Mouse (Mus musculus) adrenal gland, postnatal 25 days (tissue): ENCODE measurements around the gene Gigyf2. TPM values are rescaled to one million over a fixed set of nuclear protein-coding genes. Genes with fewer than 3 reads are reported as not detected.

ENCODE experiments used
- DNase-seq: peaks from one replicate; pipeline ENCODE4 v3.0.0; 2021; ENCODE audit warnings: mixed read lengths
- total RNA-seq: library from RNA; stranded (reverse); gene quantifications from 2 replicates; pipeline ENCODE4 v1.2.3, GENCODE M21; 2021

Gene Gigyf2
- total RNA-seq, 1 experiment from 2014 or later, result 94.6 TPM

DNA sequence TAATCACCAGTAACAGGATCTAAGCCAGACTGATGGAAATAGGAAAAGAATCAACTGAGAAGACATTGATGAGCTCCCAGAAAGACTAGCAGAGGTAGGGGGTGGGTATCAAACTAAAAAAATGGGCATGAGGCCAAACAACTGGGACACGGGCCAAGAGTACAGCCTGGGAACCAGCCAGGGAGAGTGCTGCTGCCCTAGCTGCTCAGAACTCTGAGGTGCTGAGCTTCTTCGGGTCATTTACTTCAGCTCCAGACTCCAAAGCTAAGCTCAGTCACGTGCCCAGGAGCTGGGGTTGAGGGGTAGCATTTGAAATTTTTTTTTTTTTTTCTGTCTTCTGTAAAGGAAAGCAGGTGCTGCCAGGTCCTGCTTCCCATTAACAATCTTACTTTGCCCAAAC lies 10.1 kb upstream of the Gigyf2 start:
- peak; percentile 78 for DNase-seq

DNA sequence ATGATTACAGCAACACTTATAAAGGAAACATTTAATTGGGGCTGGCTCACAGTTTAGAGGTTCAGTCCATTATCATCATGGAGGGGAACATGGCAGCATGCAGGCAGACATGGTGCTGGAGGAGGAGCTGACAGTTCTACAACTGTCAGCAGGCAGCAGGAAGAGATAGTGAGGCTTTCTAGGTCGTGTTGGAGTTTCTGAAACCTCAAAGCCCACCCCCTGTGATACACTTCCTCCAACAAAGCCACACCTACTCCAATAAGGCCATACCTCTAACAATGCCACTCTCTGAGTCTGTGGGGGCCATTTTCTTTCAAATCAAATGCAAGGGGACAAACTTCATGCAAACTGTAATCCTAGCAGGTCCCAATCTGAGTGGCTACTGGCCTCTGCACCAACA lies 5.7 kb upstream of the Gigyf2 start:
- no peak for DNase-seq

DNA sequence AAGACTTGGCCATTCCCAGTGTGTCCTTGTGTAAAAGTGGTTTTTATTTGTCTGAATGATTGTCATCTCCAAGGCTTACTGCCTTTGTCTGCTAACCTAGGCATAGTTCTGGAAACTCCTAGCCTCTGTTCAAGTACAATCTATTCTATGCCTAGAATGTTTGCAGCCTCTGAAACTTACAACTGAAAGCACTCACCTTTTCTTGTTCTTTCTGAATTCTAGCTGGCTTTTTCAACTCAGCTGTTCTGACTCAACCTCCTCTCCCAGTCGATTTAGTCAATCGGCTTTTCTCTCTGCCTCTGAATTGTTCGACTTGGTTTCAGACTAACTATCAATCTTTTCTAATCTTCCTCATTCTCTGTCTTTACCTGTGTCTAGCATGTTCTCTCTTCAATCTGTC lies 4.0 kb upstream of the Gigyf2 start:
- no peak for DNase-seq

DNA sequence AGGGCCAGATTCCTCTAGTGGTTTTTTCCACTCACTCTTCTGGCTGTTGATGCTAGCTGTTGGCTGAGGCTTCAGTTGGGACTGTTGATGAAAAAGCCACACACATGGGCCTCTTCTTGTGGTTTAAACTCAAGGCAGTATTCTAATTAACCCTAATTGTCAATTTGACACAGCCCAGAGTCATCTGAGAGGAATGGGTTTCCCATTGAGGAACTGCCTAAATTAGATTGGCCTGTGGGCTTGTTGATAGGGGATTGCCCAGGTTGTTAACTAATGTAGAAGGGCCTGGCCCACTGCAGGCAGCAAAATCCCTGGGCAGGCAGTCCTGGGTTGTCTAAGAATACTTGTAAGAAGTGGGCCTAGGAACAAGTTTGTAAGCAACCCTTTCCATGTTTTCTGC lies 2.1 kb upstream of the Gigyf2 start:
- DNase-seq, result no peak

DNA sequence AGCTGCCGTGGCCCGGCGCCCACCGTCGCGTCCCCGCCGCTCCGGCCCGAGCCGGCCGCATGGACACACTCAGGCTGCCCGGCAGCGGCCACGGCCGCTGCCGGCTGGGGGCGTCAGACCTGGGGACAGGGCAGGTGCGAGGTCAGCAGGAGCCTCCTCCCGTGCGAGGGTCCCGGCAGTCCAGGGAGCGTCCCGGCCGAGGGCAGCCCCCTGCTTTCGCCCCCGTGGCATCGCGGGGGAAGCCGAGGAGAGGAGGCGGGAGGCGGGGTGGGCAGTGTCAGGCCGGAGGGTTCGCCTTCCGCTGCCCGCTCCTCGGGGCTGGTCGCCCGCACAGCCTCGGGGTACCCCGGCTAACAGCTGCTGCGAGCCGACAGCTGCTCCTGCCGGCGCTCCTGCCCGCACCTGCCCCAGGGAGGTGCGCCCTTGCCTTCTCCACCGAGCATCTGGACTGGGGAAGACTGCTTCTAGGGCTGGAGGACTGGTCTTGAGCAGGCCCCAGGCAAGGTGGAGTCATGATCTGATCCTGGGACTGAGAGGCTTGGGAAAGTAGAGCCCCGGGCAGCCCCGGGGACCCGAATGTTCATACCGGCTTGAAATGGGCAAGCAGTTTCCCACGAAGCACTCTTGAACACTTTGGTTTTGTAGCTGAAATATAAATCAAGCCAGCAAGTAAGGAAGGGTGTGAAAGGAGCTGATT lies 515 bp downstream of the Gigyf2 start:
- peak; percentile 54 for DNase-seq

DNA sequence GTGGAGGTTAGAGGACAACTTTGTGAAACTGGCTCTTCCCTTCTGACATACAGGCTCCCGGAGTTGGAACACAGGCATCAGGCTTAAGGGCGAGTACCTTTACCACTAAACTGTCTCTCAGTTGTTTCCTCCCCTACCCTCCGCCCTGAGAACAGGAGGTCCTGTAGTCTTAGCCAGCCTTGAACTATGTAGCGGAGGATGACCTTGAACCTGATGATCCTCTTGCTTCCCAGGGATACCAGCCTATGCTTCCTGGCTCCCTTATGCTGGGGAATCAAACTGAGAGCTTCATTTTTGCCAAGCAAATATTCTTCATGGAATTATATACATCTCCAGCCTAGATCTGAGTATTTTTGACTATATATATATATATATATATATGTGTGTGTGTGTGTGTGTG lies 5.0 kb downstream of the Gigyf2 start:
- no peak for DNase-seq

DNA sequence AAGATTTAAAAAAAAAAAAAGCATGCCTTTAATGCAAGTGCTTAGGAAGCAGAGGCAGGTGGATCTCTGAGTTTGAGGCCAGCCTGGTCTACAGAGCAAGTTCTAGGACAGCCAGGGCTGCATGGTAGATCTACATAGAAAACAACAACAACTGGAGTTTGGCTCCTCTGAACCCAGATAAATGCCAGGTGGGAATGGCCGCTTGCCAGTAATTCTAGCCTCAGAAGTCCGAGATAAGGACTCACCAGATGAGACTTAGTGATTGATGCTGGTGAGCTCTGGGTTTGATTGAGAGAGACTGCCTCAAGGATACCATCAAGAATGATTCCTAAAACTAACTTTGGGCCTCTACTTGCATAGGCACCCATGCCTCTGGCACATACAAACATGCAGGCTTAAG lies 23.8 kb downstream of the Gigyf2 start:
- DNase-seq, result peak; percentile 7

DNA sequence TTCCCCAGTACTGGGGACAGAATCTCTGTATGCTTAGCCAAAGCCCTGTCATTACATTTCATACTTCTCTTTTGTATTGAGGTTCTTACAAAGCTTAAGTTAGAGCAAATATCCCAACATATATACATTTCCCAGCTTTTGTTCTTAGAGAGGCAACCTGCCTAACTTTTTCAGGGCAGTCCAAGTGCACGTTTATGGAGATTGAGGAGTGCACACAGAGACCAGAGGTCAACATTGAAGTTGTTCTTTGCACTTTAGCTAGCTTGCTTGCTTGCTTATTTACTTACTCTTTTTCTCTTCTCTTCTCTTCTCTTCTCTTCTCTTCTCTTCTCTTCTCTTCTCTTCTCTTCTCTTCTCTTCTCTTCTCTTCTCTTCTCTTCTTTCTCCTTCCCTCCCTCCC lies 33.5 kb downstream of the Gigyf2 start:
- no peak for DNase-seq

DNA sequence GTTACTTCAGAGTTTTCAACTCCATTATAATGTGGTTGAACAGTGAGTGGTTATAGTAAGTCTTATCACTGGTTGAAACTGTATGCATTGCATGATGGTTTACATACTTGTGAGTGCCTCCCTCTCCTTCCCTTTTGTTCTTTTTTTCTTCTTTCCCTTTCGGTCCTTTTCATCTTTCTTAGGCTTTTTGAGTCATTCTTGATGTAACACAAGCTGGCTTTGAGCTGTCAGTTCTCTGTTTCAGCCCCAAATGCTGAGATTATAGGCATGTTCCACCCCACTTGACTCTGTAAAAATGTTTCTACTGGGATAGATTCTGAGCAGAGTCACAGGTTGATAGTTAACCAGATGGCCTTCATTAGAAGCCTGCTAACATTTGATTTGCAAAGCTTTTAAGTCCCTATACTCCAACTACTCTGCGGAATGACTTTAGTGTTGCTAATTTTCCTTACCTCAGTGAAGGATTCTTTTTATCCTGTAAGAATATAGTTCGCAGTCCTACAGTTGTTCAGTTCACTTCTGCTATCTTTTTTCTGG lies 51.3 kb downstream of the Gigyf2 start:
- no peak for DNase-seq

DNA sequence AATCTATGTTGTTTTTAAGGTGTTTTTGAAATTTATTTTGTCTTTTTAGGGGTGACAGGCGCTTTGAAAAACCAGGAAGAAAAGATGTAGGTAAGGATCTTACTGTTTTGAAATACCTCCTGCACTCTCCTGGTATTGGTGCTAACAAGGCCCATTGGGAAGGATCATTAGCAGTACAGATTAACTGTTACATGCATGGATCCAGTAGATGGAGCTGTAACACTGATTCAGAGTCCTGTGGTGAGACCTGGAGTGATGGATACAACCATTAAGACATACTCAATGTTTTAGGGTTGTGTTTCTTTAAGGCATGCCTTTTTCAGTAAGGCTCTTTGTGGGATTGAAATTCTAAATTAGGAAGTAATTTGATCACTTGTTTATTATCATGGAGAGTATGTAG lies 53.1 kb downstream of the Gigyf2 start:
- no peak for DNase-seq

DNA sequence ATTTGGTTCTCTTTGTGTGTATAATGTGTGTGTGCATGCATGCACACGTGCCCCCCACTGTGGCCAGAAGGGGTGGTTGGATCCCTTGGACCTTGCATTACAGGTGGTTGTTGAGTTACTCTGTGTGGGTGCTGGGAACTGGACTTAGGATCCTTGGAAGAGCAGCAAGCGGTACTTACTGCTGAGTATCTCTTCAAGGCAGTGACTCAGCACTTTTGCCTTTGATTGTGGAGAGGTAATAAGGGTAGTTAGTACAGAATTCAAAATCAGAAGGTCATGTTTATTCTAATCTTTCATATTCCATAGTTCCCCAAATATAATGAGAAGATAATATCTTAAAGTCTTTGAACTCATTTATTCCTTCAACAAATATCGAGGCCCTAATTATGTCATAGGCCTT lies 54.4 kb downstream of the Gigyf2 start:
- DNase-seq, result no peak

DNA sequence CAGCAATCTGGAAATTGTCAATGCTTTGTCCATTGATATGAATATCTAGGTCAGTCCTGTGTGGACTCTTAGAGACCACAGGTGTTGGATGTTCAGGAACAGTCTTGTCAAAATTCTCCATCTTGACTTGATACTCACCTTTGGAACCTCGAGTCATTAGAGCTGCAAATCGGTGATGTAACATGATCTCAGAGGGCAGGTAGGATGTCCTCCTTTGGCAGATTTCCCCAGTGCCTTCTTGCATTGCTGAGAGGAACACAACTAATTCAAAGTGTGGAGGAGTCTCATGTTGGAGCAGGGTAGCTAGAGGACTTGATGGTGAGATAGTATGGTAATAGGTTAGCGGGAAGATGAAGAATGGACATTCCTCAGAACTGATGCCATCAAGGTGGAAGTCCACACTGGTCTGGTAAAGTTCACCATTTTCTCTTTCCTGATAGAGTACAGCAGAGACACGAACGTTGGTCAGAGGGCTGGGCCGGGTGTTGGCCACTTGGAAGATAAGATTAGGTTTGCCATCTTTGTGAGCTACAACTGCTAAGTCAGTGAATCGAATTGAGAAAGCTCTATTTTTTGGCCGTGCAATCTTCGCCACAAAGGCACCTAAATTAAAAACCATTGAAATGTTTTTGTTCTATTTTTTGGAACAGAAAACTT lies 59.8 kb downstream of the Gigyf2 start:
- DNase-seq, result no peak

DNA sequence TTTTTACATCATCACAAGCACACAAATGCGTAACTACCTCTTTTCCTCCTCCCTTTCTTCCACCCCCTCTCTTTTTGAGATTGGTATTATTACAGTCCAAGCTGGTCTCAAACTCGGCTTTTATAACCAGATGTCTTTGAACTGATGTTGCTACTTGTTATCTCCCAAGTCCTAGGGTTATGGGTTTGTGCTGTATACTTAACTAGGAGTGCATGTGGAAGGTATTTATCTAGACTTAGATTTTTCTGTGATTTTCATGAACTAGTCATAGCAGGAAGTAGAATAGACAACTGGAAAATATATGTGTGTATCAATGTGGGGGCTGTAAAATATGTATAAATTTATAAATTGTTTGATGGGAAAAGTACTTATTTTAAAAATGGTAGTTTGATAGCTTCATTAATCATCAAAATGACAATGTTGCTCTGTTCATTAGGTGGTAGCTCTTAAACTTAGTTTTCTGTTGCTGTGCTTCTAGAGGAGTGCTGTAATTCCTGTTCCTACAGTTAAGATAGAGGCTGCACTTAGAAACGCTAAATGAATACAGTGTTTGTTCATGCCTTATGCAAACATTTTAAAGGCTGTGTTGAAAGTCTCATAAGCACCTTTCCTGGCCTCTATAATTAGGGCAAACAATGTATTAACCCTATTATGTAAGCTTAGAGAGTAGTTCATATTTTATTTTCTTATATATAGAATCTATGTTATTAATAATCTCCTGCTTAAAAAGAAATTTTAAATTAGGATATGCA lies 66.8 kb downstream of the Gigyf2 start:
- DNase-seq, result no peak

DNA sequence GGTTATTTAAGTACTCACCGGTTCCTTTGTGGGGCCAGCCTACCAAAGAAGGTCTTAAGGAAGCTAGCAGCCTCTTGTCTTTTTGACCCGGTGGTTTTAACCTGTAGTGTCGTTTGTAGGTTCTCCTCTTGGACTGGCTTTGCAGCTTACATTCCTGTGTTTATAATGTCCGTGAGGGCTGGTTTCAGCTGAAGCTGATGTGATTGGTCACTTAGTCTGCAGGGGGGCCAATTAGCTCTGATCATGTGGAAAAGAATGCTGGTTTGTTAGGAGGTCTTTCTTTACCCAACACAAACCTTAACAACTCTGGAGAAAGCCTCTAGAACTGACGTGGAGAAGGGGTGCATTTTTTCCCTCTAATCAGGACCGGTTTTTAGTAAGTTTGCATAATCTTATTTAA lies 67.8 kb downstream of the Gigyf2 start, which contains the start of gene Kcnj13:
TSS of gene Kcnj13 (minus strand) at position 136 of the 400 bp plus-strand sequence.
- DNase-seq, result no peak

DNA sequence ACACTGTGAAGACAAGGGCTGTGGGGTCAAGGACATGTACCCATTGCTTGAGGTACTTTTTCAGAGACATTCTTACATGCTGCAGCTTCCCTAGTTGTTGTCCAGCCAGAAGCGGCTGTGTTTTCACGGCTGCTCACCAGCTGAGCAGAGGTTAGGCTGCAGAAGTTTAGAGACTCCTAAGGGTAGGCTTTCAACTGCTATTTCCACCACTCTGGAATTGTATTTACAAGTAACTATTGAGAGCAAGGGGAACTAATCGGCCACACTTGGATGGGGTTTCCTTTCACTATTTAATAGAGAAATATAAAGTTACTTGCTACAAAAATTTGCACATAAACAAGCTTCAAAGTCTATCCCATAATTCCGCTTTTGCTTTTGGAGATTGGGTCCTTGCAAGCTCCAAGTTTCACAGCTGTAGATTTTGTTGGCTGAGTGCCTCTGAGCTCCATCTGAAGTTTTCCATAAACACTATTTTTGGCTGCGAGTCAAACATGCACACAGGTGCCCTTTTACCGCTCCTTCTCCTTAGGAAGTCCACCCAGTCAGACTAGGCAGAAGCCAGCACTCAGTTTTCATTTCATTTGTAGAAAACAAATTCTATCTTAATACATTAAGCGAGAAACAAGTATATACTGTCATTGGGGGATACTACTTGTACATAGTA lies 70.3 kb downstream of the Gigyf2 start:
- no peak for DNase-seq

DNA sequence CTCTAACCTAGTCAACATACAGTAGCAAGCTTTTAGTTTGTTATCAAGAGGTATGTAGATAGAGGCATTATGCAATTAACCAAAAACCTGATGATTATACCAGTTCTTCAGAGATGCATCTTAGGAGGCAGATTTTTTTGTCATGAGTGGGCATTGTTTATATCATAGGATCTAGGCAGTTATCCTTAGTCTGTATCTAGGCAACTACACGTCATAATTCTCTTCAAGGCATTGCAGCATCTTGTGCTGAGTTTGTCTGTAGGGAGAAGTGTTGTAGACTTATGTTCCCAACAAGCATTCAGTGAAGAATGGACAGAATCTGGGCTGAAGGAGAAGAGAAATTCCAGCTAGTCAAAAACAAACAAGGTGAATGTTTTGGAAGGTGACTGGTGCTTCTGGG lies 77.9 kb downstream of the Gigyf2 start:
- no peak for DNase-seq

DNA sequence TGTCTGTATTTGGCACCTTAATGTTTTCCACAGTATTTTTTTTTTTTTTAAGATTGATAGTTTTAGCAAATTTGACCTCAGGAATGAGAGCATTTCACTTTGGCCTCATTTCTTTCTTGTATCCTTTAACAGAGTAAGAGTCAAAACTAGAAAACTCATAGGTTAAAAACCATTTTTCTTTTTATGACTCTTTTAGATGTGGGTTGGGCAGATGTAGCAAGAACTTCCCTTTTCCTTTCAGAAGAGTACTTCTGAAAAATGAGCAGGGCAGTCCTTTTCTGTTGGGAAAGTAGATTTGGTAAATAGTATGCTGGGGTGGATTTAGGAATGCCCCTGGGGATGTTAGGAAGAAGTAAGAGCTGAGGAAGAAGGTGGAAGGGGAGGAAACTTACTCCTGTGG lies 79.2 kb downstream of the Gigyf2 start:
- DNase-seq, result no peak

DNA sequence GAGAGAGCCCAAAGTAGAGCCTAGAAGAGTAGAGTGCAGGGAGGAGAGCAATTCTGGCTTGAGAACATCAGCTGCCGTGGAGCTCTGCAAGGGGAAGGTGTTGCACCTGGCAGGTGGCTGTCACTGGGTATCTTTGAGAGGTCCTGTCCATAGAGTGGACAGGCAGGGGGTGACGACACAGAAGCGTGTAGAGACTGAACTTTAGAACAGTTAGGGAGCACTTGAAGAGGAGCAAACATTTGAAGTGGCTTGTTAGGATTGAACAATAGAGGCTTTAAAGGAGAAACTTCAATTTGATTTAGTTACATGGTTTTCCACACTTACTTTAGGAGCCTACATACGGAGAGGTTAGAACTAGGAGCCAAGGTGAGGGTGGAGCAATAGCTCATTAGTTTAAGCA lies 82.6 kb downstream of the Gigyf2 start:
- no peak for DNase-seq

DNA sequence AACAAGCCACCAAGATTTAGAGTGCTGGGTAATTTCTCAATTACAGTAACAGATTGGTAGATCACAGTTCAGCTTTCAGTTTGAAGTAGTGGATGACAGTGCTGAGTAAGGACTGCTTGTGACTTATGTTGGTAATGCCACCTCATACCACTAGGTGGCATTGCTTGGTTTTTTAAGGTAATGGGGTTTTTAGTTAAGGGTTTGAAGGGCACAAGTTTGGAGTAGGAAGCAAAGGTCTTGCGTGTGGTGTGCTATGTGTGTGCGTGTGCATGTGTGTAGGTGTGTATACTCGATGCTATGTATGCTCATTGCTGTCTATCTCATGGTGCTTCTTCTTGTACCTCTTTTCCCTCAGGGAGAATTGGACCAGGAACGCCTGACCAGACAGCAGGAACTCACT lies 91.9 kb downstream of the Gigyf2 start:
- DNase-seq, result no peak

DNA sequence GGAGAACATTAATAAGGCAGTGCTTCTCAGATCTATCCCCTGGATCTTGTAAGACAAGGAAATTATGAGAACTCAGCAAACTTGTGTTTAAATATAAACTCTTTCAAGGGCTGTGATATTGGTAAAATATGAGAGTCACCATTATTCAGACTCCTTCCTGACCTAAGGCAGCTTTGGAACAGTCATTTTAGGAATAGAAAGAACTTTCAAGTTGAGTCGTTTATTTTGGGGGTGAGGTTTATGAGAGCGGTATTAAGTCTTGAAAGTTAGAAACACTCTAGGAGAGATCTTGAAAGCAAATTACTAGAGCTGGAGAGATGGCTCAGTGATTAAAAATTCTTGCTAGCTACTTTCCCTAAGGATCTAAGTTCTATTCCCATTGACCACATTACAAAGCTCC lies 108.3 kb downstream of the Gigyf2 start:
- DNase-seq, result no peak

DNA sequence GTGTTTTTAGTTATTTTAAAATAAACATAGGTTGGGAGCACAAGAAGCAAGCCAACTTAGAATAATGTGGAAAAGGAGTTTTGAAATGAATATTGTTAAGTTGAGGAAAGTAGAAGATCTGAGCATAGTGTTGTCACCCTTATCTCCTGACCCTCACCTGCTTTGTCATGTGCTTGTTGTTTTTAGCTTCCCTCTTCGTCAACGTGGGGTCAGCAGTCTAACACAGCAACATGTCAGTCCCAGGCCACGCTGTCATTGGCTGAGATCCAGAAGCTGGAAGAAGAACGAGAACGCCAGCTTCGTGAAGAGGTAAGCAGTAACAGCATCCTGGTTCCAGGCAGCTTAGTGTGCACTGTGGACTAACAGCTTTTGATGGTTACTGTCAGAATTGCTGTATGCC lies 109.8 kb downstream of the Gigyf2 start:
- no peak for DNase-seq
